Mouse (Mus musculus) mesoderm, embryonic 11.5 days (tissue): ENCODE data around the gene Ggt1.
"Not testable (repeated sequence)": the region's sequence is repeated elsewhere in the genome, so short reads cannot be mapped to it uniquely, and the experiment has no call there.

Source experiments
- DNase-seq: peaks from one replicate; pipeline ENCODE4 v3.0.0-alpha.2; 2012; ENCODE audit warnings: low read depth, low spot score

The Ggt1 gene

DNA sequence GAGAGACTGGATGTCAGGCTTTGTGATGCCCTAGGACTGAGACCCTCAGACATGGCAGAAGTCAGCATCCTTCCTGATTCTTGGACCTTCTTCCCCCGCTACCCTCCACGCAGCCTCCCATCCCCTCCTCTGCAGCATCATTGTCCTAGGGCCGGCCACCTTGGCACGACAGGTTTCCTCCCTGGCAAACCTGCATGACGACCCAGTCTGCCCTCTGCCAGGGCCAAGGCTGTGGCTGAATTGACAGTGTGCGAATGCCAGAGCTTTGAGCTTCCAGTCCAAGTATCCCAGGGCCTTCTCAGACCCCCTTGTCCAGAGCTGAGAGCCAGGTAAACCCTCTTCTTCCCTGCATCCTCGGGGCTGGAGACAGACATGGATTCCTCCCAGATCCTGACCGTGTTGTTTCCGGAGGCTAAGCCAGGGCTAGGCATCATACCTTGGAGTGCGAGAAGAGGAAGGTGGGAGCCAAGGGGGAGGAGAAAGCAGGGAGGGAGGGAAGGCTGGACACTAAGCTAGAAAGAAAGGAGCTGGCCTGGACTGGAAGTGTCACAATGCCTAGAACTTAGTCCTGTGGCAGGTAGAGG is at the start of gene Ggt1:
Ggt1 (plus strand) TSS at position 534 of the 584 bp plus-strand sequence.
- DNase-seq, result no peak

DNA sequence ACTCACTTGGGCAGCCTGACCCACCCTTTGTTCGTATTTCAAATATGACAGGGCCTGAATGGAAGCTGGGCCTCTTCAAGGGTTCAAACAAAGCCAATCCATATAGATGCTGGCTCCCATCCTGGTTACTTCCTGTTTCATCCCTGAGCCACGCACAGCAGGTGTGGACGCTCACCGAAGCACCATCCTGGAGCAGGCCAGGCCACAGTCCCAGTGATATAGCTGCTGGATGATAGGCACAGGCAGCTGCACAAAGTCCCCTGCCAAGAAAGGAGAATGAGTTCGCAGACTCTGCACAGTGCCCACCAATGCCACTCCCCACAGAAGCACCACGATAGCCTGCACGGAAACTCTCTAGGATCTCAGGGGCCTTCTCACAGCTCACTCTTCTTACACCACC is 49.5 kb upstream of the Ggt1 start:
- no peak for DNase-seq

DNA sequence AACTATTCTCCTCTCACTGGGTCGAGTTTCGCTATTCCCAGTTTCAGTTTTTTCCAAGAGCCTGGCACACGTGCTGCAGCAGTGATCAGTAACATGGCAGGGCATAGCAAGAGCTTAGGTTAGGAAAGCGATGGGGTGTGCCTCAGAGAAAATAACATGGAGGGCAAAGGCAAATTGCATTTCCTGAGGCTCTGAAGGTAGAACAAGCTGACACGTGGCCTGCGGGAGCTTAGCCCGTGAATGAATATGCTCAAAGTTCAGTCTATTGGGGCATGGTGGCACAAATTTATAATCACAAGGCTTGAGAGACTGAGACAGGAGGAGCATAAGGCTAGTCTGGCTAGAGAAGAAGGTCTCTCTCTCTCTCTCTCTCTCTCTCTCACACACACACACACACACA is 48.6 kb upstream of the Ggt1 start:
- no peak for DNase-seq

DNA sequence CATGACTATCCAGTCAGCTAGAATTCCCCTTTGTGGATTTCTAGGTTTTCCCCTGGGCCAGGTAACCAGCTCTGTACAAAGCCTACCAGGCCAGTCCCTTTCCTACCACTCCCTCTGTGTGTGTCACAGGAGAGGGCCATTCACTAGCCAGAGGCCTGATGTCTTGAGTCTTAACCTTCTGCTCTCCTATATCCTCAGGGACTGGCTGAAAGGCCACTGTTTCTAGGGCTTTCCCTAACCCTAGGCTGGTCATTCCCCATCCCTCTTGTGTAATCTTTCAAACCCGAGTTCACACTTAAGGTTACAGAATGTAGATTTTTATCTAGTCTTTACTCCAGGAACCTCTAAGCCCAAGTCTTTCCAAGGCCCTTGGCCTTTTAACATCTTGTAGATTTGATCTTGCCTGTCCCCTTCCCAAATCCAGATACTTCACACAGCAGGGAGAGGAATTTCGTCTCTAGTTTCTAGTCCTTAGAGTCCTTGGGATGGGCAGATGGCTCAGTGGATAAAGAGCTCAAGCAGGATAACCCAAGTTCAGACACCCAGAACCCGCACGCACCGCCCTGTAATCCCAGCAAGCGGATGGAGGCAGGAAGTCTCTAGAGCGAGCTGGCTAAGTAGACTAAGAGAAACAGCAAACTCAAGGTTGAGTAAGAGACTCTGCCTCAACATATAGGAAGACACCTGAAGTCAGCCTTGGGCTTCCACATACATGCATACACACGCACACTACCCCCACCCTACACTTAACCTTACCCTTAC is 47.9 kb upstream of the Ggt1 start:
- no peak for DNase-seq

DNA sequence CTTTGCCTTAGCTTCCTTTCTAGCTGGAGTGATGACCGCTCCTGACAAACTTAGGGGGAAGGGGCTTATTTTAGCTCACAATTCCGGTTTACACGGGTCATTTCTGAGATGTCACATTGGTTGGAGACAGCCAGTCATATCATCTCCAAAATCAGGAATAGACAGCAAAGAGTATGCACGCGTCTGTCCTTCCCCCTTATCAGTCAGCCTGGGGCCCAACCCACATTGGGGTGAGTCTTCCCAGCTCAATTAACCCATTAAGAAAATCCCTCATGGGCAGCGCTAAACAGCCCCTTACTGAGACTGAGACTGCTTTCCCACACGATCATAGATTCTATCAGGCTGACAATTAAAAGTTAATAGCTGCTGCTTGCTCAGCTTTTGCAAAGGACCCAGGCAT is 47.0 kb upstream of the Ggt1 start:
- DNase-seq, result no peak

DNA sequence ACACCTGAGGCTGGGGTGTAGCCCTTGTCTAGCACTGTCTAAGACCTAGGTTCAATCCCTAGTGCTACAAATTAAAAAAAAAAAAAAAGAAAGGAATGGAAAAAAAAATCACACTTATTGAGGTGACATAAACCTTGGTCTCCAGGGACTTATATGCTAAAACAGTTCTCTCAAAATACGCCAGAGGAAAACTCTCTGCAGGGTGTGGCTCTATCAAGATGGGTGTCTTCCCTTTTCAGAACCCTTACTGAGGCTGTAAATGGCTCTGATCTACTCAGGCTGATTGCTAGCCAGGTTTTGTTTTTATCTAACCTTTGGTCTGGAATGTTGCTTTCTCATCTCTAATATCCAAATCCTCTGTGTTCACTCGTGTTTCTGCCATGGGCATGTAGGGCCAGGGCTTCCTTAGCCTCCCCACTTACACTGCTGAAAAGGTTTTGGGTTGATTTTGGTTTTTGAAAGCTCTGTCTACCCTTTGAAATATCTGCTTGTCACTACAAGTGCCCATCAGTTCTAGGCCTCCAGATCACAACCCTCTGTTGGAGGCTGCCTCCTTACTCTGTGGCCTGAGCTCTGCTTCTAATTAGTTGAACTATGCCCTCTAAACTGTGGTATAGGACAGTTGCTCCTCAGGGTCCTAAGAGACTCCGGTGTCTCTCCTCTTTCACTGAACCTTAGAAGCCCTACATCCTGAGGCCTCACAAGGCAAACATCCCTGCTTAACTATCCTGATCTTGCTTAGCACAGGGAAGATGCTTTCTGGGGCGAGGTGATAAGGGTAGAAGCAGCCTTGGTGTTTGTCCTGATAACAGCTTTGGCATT is 46.0 kb upstream of the Ggt1 start:
- no peak for DNase-seq

DNA sequence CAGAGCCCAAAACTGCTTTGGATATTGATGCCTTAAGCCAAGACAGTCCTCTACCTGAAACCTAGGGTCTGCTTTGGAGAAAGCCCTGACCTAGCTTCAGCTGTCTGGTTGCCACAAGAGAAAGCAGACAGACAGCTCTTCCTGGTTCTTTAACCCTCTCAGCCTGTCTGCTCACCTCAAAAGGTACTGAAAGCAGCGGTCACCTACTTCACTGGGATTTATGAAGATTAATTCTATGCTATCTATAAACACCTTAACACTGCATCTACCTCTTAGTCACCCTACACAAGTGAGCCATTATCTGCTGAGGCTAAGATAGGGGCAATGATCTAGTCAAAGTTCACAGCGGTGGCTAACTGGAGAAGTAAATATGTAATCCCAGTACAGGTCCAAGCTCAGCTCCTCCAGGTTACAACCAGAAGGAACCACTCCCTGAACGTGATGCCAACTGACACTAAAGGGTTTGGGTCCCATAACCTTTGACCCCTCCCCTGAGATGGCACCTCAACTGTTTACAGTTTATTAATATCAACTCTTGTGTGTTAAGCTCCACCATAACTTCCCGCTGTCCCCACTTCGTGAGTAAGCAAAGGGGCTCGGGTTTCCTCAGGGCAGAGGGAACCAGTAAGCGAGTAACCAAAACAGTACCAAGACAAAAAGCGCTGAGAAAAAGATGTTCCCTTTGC is 45.2 kb upstream of the Ggt1 start:
- peak; percentile 6 for DNase-seq

DNA sequence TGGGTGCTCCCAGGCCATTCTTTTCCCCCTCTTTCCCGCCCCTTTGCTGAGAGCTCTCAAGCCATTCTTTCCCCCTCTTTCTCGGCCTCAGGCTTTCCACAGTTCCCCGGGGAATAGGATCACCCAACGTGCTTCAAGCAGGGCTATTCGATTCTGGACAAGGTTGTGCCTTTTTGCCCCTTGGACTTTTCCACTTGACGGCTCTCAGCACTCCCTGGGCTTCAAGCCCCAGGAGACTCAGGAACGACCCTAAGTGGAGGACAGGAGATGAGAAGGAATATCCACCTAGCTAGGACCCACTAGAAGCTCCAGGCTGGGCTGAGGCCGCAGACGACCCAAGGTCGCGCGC is 44.7 kb upstream of the Ggt1 start:
- DNase-seq, result peak; percentile 37

DNA sequence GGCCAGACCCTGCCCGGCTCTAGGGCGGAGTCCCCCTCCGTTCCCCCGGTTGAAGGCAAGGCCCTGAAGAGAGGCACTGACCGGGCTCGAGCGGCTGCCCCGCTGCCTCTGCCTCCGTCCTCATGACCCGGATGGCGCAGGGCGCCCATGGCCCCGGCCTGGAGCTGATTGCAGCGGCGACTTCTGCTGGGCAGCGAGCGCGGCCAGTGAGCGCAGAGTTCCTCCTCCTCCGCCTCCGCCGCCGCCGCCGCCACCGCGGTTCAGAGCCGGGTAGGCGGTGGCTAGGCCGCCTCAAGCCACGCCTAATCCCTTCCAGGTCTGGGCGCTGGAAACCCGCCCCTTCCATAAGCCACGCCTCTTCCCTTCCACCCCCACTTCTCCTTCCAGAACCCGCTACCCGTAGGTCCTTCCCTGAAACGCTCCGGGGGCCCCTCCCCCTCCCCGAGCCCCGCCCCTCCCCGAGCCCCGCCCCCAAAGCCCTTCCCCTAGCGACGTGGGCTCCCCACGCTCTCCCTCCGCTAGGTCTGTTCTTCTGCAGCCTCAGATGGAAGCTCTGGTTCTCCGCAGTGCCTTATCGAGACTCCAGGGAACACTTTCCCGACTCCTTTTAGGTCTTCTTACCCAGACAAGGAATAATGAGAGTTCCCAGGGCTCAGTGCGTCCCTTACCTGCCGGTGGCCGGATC is 44.2 kb upstream of the Ggt1 start, which contains the start of gene Snrpd3:
Snrpd3 (plus strand) TSS at position 479 of the 685 bp plus-strand sequence.
- peak; percentile 97 for DNase-seq

DNA sequence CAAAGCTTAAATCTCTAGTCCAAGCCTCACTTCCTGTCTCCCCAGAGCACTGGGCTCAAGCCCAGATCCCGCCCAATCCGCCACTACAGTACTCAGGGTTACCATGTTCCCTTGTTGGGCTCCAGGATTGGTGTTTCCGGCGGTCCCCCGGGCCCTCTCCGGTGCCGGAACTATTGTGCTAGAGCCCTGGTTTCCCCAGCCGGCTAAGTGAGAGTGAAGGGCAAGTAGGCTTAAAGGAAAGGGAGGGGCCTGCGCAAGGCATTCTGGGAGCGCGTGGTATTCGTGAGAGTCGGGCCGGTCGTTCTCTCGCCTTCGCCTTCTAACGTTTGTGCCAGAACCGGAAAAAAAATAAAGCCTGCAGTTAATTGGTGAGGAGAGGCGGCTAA is 43.7 kb upstream of the Ggt1 start, which contains the start of gene Gucd1:
Gucd1 (minus strand) TSS at position 215 of the 386 bp plus-strand sequence.
- peak; percentile 96 for DNase-seq

DNA sequence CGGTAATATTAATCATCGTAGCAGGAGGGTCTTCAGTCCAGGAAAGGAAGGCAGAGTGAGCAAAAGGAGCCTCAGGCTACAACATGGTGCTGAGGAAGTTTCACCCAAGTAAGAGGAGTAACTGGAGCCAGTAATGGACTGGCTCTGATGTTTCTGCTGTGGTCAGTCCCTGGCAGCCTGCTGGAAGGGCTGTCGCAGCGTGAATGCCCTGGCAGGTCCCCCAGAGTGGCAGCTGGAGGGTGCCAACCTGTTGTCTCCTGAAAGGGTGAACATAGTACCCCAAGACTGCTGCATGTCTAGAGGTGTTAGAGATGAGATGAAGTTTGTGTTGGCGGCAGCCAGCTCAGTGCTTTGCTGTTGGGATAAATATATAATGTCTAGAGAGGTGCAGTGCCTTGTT is 40.8 kb upstream of the Ggt1 start:
- no peak for DNase-seq

DNA sequence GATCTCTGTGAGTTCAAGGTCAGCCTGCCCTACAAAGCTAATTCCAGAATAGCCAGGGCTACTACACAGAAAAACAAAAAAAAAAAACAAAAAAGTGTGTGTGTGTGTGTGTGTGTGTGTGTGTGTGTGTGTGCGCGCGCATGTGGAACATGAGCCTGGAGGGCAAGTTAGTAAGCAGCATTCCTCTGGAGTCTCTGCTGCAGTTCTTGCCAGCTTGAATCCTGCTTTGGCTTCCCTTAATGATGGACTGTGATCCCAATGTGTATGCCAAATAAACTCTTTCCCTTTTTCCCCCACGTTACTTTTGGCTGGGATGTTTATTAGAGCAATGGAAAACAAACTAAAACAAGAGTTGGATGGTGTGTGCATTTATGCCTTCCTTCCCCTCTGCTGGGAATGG is 39.8 kb upstream of the Ggt1 start:
- no peak for DNase-seq

DNA sequence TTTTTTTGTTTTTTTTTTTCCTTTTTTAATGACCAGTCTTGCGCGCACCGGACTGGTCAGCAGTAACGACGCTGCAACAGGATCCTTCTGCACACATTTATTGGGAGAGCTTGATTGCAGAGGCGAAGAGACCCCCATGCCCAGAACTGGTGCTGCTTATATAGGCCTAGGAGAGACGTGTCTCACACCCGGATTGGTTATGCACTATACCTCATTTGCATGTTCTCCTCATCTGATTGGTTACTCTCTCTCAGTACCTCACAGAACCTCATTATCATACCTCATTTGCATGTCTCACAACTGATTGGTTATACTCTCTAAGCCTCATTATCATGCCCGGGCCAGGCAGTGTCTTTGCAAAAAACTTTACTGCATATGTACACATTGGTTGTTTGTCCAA is 36.0 kb upstream of the Ggt1 start:
- DNase-seq, result not testable (repeated sequence)

DNA sequence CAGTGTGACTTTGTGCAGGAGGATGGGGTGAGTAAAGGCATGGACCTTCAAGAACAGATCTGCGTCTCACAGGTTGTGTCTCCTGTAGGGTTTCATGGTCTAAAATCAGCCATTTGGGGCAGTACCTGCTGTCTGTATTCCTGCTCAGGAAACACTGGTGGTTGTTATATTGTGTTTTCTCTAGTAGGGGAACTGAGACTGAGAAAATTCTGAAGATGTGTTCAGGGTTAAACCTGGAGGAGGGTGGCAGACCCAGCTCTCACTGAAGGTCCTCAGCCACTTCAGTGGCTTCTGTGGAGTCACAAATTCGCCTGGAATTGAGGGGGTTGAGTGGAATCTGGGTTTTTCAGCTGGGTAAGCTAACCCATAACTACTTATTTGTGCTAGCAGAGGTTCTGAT is 31.1 kb upstream of the Ggt1 start:
- DNase-seq, result no peak

DNA sequence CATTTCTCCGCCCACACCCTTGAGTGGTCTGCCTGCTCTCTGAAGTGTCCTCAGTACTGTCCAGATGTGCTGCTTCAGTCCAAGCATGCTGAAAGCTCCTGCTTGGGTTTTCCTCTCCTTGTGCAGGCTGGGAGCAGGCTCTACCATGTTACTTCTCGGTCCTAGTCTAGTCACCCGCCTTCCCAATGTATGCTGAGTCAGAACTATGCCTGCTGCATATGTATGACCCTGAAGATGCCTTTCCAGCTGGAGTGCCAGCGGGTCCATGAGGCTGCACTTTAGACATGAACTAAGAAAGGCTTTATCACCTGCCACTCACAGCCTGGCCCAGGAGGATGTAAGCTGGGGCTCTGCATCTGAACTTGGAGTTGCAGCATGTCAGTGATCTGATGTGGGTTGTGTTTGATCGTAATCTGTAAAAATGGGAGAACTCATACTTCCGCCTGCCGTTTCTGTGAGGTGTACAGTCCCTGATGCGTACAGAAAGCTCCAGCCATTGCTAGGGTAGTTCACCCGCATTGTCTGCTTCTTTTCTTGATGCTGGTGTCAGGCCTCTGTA is 29.8 kb upstream of the Ggt1 start:
- no peak for DNase-seq

DNA sequence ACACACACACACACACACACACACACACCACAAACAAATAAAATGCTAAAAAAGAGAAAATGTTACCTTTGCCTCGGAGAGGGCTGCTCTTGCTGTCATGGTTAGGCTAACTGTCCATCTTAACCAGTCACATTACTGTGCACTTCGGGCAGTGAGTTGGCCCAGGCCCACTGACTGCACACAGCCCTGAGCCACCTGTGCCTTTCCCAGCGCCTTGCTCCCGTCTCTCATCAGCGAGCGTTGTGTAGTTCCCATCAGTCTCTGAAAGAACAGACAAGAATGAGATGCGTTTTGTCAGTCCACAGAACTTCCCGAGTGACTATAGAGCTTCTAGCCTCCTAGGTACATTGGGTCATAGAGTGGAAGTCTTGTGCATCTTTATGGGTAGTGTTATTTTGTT is 27.2 kb upstream of the Ggt1 start:
- DNase-seq, result no peak

DNA sequence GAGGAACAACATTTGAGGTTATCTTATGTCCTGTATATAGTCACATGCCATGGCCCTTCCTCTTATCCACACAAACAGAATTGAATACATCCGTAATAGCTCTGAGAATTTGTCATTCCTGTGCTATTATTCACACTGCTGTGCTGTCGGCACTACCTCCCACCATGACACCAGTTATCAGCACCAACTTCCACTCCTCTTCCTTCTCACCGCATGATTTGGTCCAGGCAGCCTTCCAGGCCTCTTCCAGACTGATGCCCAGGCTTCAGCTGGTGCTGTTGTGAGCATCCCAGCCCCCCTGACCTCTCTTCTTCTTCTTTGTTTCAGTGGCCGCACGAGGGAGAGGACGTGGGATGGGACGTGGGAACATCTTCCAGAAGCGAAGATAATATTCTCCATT is 26.5 kb upstream of the Ggt1 start:
- no peak for DNase-seq

DNA sequence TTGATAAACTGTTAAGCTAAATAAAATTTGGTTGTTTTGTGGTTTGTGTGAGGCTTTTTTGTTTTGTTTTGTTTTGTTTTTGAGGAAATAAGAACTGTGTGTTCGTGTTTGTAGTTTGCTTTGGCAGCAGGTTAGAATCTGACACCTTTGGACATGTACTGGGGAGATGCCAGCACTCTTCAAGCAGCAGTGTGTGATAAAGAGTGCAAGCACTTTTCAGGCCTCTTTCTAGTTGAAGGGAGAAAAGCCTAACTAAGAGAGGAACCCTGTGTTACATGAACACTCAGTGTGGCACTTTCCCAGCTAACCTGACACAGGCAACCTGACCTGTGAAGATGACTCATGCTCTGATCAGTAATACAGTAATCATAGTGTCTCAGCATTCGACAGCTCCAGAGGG is 26.0 kb upstream of the Ggt1 start:
- DNase-seq, result no peak

DNA sequence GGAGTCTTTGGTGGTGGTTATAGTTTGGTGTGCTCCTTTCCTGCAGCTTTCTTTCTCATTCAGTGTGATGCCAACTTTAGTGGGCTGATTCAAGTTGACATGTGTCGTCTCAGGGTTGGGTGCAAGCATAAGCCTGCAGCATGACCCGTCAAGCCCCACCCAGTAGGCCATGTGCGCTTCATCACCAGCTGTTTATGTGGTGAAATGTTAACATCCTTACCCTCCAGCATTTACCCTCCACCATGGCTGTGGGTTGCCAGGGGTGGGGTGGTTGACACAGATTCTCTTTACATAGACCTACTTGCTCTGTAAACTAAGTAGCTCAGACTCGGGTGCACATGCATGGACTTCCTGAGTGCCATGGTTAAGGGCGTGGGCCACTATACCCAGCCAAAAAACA is 25.3 kb upstream of the Ggt1 start:
- no peak for DNase-seq

DNA sequence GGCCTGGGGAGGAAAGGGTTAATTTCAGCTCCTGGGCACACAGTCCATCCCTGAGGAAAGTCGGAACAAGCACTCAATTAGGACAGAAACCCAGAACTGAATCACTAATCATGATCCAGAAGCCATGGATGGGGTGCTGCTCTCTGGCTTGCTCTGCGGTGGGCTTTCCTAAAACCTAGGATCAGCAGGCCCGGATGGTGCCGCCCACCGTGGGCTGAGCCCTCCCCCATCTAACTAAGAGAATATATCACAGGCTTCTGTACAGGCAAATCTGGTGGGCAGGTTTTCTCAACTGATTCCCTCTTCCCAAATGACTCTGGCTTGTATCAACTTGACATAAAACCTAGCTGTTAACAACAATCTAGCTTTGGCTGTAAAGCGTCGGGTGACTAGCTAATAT is 13.5 kb upstream of the Ggt1 start:
- no peak for DNase-seq

DNA sequence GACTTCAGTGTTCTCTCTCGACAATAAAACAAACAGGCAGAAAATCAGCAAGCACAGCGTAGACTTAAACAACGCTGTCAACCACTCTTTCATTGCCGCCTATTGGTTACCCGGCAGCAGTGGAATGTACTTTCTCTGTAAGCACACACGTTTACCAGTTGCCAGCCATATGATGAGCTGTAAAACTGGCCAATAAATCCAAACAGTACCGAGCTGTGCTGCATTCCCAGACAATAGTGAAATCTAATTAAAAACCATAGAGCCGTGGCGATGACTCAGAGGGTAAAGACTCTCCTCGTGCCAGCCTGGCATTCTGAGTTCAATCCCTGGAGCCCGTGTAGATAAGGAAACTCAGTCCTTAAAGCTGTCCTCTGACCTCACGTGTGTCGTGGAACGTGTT is 12.9 kb upstream of the Ggt1 start:
- DNase-seq, result peak; percentile 24
